Mouse (Mus musculus) spleen, adult 18-20 months (tissue): ENCODE measurements at regions not wholly inside any gene's neighbourhood (a gene's known extent, or its start where the extent isn't known, plus 50 kb on each side); places are given as distances from the start of the nearest gene placed in this dataset.

ENCODE experiments used
- DNase-seq, 2 experiments: peaks; one replicate each; pipeline ENCODE4 v3.0.0; 2022; ENCODE audit warnings: mixed read lengths in 2 of 2

DNA sequence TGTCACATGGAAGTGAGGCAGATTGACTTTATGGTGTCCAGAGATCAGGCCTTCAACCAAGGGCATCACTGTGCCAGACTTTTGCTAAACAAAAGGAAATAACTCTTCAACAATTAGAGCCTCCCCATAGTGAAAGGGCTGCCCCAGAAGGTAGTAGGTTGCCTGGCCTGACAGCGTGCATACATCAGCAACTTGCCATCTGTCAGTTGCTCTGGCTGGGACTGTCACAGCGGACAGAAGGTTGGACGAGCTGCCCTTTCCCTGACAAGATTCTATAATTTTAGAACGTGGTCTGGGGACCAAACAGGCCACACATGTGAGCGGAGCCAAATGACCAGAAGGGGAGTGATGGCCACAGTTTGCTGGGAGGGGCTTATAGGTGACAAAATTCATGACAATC, 119.7 kb upstream of the Rpl38 start:
- no peak for DNase-seq

GRCm38 (mm10) chr11:114544212-114544611, 124.1 kb upstream of the Rpl38 start:
- DNase-seq, result no peak

DNA sequence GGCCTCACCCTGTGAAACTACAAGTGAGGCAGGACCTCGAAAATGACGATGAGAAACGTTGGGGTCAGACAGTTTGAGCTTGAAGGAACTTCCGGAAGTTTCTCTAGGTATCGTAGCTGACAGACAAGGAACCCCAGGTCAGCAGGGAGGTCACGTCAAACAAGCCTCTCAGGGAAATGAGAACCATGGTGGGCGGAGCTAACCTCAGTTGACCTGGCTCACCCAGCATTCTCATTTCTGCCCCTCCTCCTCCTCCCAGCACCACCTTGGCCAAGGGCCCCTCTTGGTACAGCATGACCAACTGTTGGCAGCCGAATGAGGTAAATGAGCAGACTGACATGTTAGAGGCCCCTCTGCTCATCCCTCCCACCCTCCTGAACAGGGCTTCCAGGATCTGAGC, 126.2 kb upstream of the Rpl38 start:
- DNase-seq, result no peak

- no peak for DNase-seq
Observed at GRCm38 (mm10) chr11:114540503-114540902, 127.8 kb upstream of the Rpl38 start.

GRCm38 (mm10) chr11:114536616-114537493, 131.5 kb upstream of the Rpl38 start:
- no peak for DNase-seq

DNA sequence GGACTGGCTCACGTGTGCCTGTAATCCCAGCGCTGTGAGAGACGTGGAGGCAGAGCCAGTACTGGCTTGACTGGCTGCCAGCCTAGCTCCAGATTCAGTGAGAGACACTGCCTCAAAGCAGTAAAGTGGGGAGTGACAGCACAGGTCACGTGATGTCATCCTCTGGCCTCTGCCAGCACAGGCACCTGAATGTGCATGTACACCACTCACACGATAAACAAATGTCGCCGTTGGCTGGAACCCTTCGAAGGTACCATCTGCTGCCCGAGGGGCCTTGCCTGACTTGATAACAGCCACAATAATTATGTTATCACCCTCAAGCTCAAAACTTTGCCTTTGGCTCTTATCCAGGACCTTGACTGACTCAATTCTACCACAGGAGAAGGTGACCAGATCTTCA, 132.4 kb upstream of the Rpl38 start:
- DNase-seq, result no peak

GRCm38 (mm10) chr11:114534436-114534835, 133.9 kb upstream of the Rpl38 start:
- no peak for DNase-seq

DNA sequence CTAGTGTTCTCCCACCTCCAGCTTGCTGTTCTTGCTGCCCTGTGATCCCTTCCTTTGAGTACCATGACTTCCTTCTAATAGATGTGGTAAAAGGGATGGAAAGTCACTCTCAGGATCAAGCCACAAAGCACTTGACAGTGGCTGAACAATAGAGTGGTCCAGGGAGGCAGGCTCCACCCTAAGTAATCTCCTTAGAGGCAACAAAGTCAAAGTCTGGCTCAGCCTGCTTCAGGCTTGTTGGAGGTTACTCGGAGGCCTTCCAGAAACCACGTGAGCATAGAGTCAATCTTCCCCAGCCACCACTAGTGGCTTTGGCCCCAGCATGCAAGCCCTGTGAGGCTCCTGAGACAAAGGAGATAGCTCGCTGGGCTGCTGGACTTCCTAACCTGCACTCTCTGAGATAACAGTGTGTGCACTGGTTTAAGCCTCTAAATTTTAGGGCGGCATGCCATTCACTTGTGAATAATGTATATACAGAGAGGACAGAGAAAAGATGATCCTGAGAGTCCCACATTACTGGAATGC, 137.0 kb upstream of the Rpl38 start:
- no peak for DNase-seq

DNA sequence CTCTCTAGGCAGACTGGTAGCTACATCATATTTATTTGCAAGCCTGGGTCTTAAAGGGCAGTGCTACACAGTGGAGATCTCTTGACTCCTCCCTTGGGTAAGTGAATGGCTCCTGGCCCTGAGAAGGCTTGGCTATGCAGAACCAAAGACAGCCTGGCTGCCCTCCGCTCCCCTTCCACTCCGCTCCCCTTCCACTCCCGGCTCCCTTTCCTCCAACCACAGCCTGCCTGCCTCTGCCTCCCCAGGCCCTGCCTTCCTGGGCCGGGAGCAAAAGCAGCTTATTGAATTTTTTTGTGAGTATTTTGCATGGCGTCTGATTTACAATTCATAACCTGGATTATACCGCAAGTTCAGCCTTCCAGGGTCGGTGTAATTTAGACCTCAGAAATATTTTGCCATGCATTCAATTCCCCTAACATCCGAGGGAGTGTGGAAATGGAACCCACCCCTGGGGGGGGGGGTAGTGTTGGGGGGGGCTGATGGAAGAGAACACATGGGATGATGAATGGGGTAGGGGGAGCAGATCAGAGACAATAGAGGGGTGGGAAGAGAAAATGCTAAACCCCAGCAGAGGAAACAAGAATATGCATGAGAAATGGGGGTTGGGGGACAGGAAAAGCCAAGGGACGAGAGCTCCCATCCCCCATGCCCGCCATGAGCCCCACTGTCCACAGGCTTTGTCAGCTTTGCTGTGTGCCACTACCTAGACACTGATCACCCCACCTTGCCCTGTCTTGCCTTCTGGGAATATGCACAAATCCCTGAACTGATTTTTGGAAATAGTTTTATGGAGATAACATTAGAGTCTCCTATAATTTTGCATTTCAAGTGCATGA, 139.2 kb upstream of the Rpl38 start:
- DNase-seq, result no peak

- peak; percentile 14 to 65 for DNase-seq
Observed at GRCm38 (mm10) chr11:114523444-114524238, 144.7 kb upstream of the Rpl38 start.

DNA sequence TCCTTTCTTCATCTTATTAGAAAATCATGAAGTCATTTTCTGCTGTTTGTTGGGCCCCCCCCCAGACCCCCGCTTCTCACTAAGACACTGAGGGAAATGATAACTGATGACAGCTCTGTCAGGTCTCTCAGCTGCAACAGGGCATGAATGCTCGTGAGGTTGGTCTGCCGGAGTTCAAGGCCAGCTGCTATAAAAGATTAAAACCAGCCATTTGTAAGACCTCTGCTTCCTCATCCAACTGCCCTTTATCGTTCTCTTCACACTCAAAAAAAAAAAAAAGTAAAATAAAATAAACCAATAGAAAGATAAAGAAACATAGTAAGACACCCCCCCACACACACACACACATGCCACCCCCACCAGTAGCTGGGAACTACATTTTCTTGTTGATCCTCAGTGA, 153.0 kb upstream of the Rpl38 start:
- DNase-seq, result no peak

- DNase-seq, result no peak
Observed at GRCm38 (mm10) chr11:114514126-114514525, 154.2 kb upstream of the Rpl38 start.

GRCm38 (mm10) chr11:114513446-114513845, 154.9 kb upstream of the Rpl38 start:
- DNase-seq, result no peak

- no peak for DNase-seq
Observed at GRCm38 (mm10) chr11:114511994-114512393, 156.3 kb upstream of the Rpl38 start.

DNA sequence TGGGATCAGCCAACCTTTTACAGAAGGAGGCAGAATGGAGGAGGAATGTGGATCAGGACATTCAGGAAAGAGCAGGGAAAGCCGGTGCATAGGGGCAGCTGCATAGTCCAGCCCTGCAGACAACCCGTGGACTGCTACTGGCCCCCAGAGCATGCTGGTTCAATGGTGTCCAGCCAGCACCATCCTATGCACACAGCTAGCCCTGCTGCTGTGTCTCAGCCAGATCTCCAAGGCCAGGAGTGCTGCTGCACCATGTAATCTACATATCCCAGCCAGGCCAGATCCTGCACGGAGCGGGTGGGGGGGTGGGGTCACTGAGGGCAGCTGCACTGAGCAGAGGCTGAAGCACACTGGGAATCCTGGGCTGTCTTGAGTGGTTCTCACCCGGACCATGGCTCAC, 165.8 kb upstream of the Rpl38 start:
- DNase-seq, result no peak

GRCm38 (mm10) chr11:114501869-114502540, 166.3 kb upstream of the Rpl38 start:
- no peak for DNase-seq

DNA sequence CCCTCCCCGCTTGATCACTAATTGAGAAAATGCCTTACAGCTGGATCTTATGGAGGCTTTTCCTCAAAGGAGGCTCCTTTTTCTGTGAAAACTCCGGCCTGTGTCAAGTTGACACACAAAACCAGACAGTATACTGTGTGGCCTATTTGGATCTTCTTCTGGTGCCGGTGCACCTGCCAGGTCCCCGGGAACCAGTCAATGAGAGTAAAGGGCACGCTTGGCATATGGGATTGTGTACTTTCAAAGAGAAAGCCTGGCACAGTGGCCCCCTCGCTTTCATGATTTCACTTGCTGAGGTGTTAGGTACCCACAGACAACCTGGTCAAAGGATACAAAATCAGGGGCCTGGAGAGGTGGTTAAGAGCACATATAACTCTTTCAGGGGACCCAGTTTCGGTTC, 167.9 kb upstream of the Rpl38 start:
- DNase-seq, result no peak

DNA sequence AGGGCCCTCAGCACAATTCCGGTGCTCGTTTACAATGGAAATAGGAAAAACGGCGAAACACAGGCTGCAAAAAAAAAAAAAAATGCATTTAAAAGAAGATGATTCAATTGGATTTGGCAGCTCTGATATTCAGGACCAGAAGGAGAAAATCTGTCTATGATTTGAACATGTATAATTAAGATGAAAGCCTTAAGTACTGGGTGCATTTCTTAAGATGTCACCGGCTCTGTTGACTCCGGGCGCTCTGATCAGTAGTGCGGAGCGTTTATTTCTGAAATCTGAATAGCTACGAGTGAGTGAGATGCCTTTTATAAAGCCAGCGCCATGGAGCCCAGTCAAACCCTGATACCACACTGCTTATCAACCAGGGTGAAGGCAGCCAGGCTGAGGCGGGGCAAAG, 168.7 kb upstream of the Rpl38 start:
- DNase-seq, result no peak

DNA sequence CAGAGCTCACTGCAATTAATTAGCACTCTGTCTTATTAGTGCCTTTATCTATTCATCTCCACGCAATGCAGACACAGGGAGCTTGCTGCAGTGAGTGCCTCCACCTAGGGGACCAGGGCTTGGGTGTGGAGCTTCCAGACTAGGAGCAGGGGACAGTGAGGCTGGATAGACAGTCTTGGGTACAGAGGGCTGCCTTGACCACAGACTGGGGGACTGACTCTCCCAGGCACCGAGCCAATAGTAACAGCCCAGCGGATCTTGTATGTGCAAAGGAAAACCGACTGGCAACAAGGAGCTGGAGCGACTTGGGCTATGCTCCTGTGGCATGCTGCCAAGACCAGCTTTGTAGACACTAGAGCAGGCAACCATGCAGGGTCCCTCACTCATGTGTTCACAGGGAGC, 172.8 kb upstream of the Rpl38 start:
- no peak for DNase-seq

DNA sequence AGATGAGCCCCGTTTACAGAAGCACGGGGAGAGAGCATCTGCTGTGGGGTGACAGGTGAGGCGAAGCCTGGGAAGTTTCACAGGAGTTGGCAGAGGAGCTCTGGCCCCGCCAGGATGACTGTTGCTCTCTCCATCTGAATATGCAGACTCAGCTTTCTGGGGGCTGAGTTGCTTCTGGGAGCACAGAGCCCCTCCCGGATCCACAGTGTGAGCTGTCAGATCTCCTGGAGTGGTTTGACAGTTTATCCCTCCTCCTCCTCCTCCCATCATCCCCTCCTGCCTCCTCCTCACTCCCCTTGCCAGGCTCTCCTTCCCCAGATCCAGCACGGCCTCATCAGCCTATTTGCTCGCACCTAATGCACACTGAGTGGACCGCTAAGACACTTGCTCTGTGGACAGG, 181.9 kb upstream of the Rpl38 start:
- DNase-seq, result no peak

DNA sequence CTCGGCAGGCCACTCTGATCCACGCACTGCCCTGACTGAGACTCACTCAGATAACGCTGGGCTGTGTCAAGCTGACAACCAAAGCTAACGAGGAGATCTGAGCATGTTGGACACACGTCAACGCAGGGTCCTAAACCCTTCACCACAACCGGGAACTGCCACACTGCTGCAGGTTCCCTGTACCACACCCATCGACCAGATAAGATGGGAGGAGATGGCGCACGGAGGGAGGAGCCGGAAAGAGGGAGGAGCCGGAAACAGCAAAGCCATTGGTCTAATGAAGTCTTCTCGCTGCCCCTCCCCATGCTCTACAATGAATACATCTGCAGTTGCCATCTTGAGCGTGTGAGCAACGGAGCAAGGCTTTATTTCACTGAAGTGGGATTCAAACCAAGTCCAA, 182.9 kb upstream of the Rpl38 start:
- no peak for DNase-seq

DNA sequence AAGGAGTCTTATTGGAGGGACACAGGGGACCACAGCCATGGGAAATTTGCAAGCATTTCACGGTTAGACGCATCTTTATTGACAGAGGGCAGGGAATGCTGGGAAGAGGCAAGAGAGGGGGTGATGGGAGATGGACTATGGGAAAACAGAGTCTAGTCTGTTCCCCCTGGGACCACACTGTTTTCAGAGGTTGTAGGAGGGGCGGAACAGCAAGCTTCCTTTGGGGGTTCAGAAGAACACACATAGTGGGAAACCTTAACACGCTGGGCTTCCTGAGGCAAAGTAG, 183.7 kb upstream of the Rpl38 start:
- no peak for DNase-seq
